Mouse (Mus musculus) embryonic fibroblast, embryonic 13.5 days (primary cell): ENCODE measurements around the gene Ank3.

Experiments used
- CTCF ChIP-seq: IDR thresholded peaks from 2 replicates; pipeline ENCODE4 v1.5.1; 2011; ENCODE audit warnings: mild to moderate bottlenecking, control low read depth, low read length, moderate library complexity, borderline replicate concordance; ENCODE audit not compliant: insufficient read depth
- POLR2A ChIP-seq: IDR thresholded peaks from 2 replicates; pipeline ENCODE4 v1.6.1; 2011; ENCODE audit warnings: low read depth, mild to moderate bottlenecking, control low read depth, low read length, moderate library complexity

GRCm38 (mm10) chr10:70063881-70064555 is 665.4 kb downstream of the Ank3 start:
- TF ChIP-seq CTCF (no peak), POLR2A (no peak)
